Mouse (Mus musculus) cerebral cortex, adult 2 months (tissue): ENCODE measurements around the gene Pcyt1b.

Experiments used
- WGBS: fragments of 180-500 bp; shearing (Covaris S2); methylation state at CpG from one replicate; pipeline ENCODE4 v1.1.7; 2018; 5-methylcytosine and 5-hydroxymethylcytosine counted together

Pcyt1b gene

GRCm38 (mm10) chrX:93732975-93733748, 78.5 kb downstream of the Pcyt1b start:
- WGBS: 75% methylated on average over 6 of the region's 6 CpGs

- 94% methylated on average over 1 of the region's 1 CpGs for WGBS
Measured at GRCm38 (mm10) chrX:93749165-93749564, 94.5 kb downstream of the Pcyt1b start.

GRCm38 (mm10) chrX:93750566-93750965, 95.9 kb downstream of the Pcyt1b start:
- 98% methylated on average over 6 of the region's 6 CpGs for WGBS

- WGBS: 74% methylated on average over 11 of the region's 11 CpGs
Measured at GRCm38 (mm10) chrX:93755210-93755842, 100.7 kb downstream of the Pcyt1b start.

- 54% methylated on average over 7 of the region's 7 CpGs for WGBS
Measured at GRCm38 (mm10) chrX:93756867-93757455, 102.3 kb downstream of the Pcyt1b start.

- 97% methylated on average over 3 of the region's 3 CpGs for WGBS
Measured at GRCm38 (mm10) chrX:93760770-93761169, 106.1 kb downstream of the Pcyt1b start.

GRCm38 (mm10) chrX:93789562-93789961, 134.9 kb downstream of the Pcyt1b start:
- 94% methylated on average over 1 of the region's 1 CpGs for WGBS
